Mouse (Mus musculus) urinary bladder, adult 2 months (tissue): ENCODE measurements at regions not wholly inside any gene's neighbourhood (a gene's known extent, or its start where the extent isn't known, plus 50 kb on each side); places are given as distances from the start of the nearest gene placed in this dataset.

ENCODE experiments used
- DNase-seq: peaks from one replicate; pipeline ENCODE4 v3.0.0; 2022; ENCODE audit warnings: low spot score

- DNase-seq: no peak
These were observed 86.1 kb downstream of the Abhd5 start for GRCm38 (mm10) chr9:122437464-122437863.

GRCm38 (mm10) chr9:122446387-122447105 is 95.1 kb downstream of the Abhd5 start:
- no peak for DNase-seq

- no peak for DNase-seq
These were observed 96.2 kb downstream of the Abhd5 start for GRCm38 (mm10) chr9:122447568-122447967.

- no peak for DNase-seq
These were observed 96.9 kb downstream of the Abhd5 start for GRCm38 (mm10) chr9:122448342-122448741.

- no peak for DNase-seq
These were observed 99.1 kb downstream of the Abhd5 start for GRCm38 (mm10) chr9:122450524-122450923.

- no peak for DNase-seq
These were observed 103.9 kb downstream of the Abhd5 start for GRCm38 (mm10) chr9:122455301-122455700.

- DNase-seq: no peak
These were observed 104.4 kb downstream of the Abhd5 start for GRCm38 (mm10) chr9:122455779-122456178.

GRCm38 (mm10) chr9:122459491-122459890 is 108.1 kb downstream of the Abhd5 start:
- no peak for DNase-seq

- DNase-seq: no peak
These were observed 120.1 kb downstream of the Abhd5 start for GRCm38 (mm10) chr9:122471539-122471938.

GRCm38 (mm10) chr9:122476356-122476755 is 124.9 kb downstream of the Abhd5 start:
- DNase-seq: no peak

GRCm38 (mm10) chr9:122487001-122487400 is 135.6 kb downstream of the Abhd5 start:
- DNase-seq: no peak

GRCm38 (mm10) chr9:122494691-122495090 is 143.3 kb downstream of the Abhd5 start:
- DNase-seq: no peak

- DNase-seq: no peak
These were observed 145.1 kb downstream of the Abhd5 start for GRCm38 (mm10) chr9:122496482-122496985.

GRCm38 (mm10) chr9:122501864-122502341 is 150.5 kb downstream of the Abhd5 start:
- DNase-seq: no peak

GRCm38 (mm10) chr9:122521569-122521968 is 170.2 kb downstream of the Abhd5 start:
- DNase-seq: no peak

GRCm38 (mm10) chr9:122525621-122526055 is 174.2 kb downstream of the Abhd5 start:
- no peak for DNase-seq

GRCm38 (mm10) chr9:122528267-122528666 is 176.9 kb downstream of the Abhd5 start:
- no peak for DNase-seq

- no peak for DNase-seq
These were observed 178.3 kb downstream of the Abhd5 start for GRCm38 (mm10) chr9:122529721-122530120.

- DNase-seq: no peak
These were observed 180.4 kb downstream of the Abhd5 start for GRCm38 (mm10) chr9:122531806-122532205.

- no peak for DNase-seq
These were observed 182.9 kb downstream of the Abhd5 start for GRCm38 (mm10) chr9:122534121-122534814.

GRCm38 (mm10) chr9:122534965-122535364 is 183.6 kb downstream of the Abhd5 start:
- DNase-seq: no peak

- DNase-seq: no peak
These were observed 188.7 kb downstream of the Abhd5 start for GRCm38 (mm10) chr9:122540091-122540490.

- DNase-seq: no peak
These were observed 191.1 kb upstream of the Topaz1 start for GRCm38 (mm10) chr9:122556051-122556450.
